Mouse (Mus musculus): Measurements from ENCODE around the gene Exoc3l4.

The Exoc3l4 gene

GRCm38 (mm10) chr12:111450359-111450758 is 33.5 kb downstream of the Exoc3l4 start:
- DNase-seq (ENCODE audit: low read depth, low spot score): no peak

GRCm38 (mm10) chr12:111451561-111451960 is 34.7 kb downstream of the Exoc3l4 start:
- DNase-seq (ENCODE audit: low read depth, low spot score): no peak

- DNase-seq (ENCODE audit: low read depth, low spot score): no peak
These were observed 37.2 kb downstream of the Exoc3l4 start for GRCm38 (mm10) chr12:111454021-111454420.

GRCm38 (mm10) chr12:111454543-111455280 is 37.9 kb downstream of the Exoc3l4 start:
- DNase-seq (ENCODE audit: low read depth, low spot score): no peak

- no peak for DNase-seq (ENCODE audit: low read depth, low spot score)
These were observed 38.6 kb downstream of the Exoc3l4 start for GRCm38 (mm10) chr12:111455311-111455846.

GRCm38 (mm10) chr12:111455860-111456259 is 39.0 kb downstream of the Exoc3l4 start:
- DNase-seq (ENCODE audit: low read depth, low spot score): no peak

- no peak for DNase-seq (ENCODE audit: low read depth, low spot score)
These were observed 40.9 kb downstream of the Exoc3l4 start for GRCm38 (mm10) chr12:111457742-111458141.

GRCm38 (mm10) chr12:111463570-111463969 is 46.8 kb downstream of the Exoc3l4 start:
- no peak for DNase-seq (ENCODE audit: low read depth, low spot score)

GRCm38 (mm10) chr12:111466369-111466768 is 49.6 kb downstream of the Exoc3l4 start:
- no peak for DNase-seq (ENCODE audit: low read depth, low spot score)

- no peak for DNase-seq (ENCODE audit: low read depth, low spot score)
These were observed 51.4 kb downstream of the Exoc3l4 start for GRCm38 (mm10) chr12:111468206-111468605.

GRCm38 (mm10) chr12:111469507-111469906 is 52.7 kb downstream of the Exoc3l4 start:
- DNase-seq (ENCODE audit: low read depth, low spot score): peak; percentile 85

- DNase-seq (ENCODE audit: low read depth, low spot score): no peak
These were observed 54.3 kb downstream of the Exoc3l4 start for GRCm38 (mm10) chr12:111471119-111471518.

GRCm38 (mm10) chr12:111471721-111472120 is 54.9 kb downstream of the Exoc3l4 start:
- no peak for DNase-seq (ENCODE audit: low read depth, low spot score)

- DNase-seq (ENCODE audit: low read depth, low spot score): no peak
These were observed 56.1 kb downstream of the Exoc3l4 start for GRCm38 (mm10) chr12:111472886-111473285.

- DNase-seq (ENCODE audit: low read depth, low spot score): no peak
These were observed 57.6 kb downstream of the Exoc3l4 start for GRCm38 (mm10) chr12:111474384-111474783.

GRCm38 (mm10) chr12:111474893-111475643 is 58.3 kb downstream of the Exoc3l4 start:
- no peak for DNase-seq (ENCODE audit: low read depth, low spot score)

GRCm38 (mm10) chr12:111478924-111479323 is 62.1 kb downstream of the Exoc3l4 start:
- DNase-seq (ENCODE audit: low read depth, low spot score): no peak

- DNase-seq (ENCODE audit: low read depth, low spot score): no peak
These were observed 63.1 kb downstream of the Exoc3l4 start for GRCm38 (mm10) chr12:111479917-111480316.
